Mouse (Mus musculus) lung, postnatal 4 days (tissue): ENCODE data around the gene Cd164.

ENCODE experiments used
- DNase-seq, 2 experiments: peaks; one replicate each; pipeline ENCODE4 v3.0.0; 2021

Gene Cd164

GRCm38 (mm10) chr10:41504996-41505395, 14.2 kb upstream of the Cd164 start:
- no peak for DNase-seq

GRCm38 (mm10) chr10:41505446-41505845, 13.8 kb upstream of the Cd164 start:
- DNase-seq: peak; percentile 56 to 76

- peak in 1 of 2 experiments; percentile 50 for DNase-seq
Measured at GRCm38 (mm10) chr10:41509160-41509559, 10.1 kb upstream of the Cd164 start.

- no peak for DNase-seq
Measured at GRCm38 (mm10) chr10:41514301-41514700, 4.9 kb upstream of the Cd164 start.

- DNase-seq: no peak
Measured at GRCm38 (mm10) chr10:41514921-41515320, 4.3 kb upstream of the Cd164 start.

- peak; percentile 79 to 83 for DNase-seq
Measured at GRCm38 (mm10) chr10:41518508-41518980, 670 bp upstream of the Cd164 start.

GRCm38 (mm10) chr10:41519640-41520409, 611 bp downstream of the Cd164 start:
- peak; percentile 71 to 76 for DNase-seq

GRCm38 (mm10) chr10:41520410-41520673, 1.1 kb downstream of the Cd164 start:
- DNase-seq: no peak

- no peak for DNase-seq
Measured at GRCm38 (mm10) chr10:41523386-41523785, 4.2 kb downstream of the Cd164 start.

GRCm38 (mm10) chr10:41525696-41526095, 6.5 kb downstream of the Cd164 start:
- no peak for DNase-seq

GRCm38 (mm10) chr10:41529972-41530371, 10.8 kb downstream of the Cd164 start:
- no peak for DNase-seq

GRCm38 (mm10) chr10:41535991-41536390, 16.8 kb downstream of the Cd164 start:
- DNase-seq: no peak

- DNase-seq: no peak
Measured at GRCm38 (mm10) chr10:41536714-41537113, 17.5 kb downstream of the Cd164 start.

GRCm38 (mm10) chr10:41537226-41537982, 18.2 kb downstream of the Cd164 start:
- DNase-seq: no peak

GRCm38 (mm10) chr10:41537983-41538330, 18.7 kb downstream of the Cd164 start:
- DNase-seq: no peak

GRCm38 (mm10) chr10:41538986-41539385, 19.8 kb downstream of the Cd164 start:
- no peak for DNase-seq

- no peak for DNase-seq
Measured at GRCm38 (mm10) chr10:41542057-41542456, 22.8 kb downstream of the Cd164 start.

- DNase-seq: no peak
Measured at GRCm38 (mm10) chr10:41543439-41543838, 24.2 kb downstream of the Cd164 start.

- DNase-seq: no peak
Measured at GRCm38 (mm10) chr10:41543844-41544243, 24.6 kb downstream of the Cd164 start.

- peak in 1 of 2 experiments; percentile 31 for DNase-seq
Measured at GRCm38 (mm10) chr10:41544481-41545190, 25.4 kb downstream of the Cd164 start.

GRCm38 (mm10) chr10:41545224-41545755, 26.1 kb downstream of the Cd164 start:
- no peak for DNase-seq

GRCm38 (mm10) chr10:41546396-41547165, 27.4 kb downstream of the Cd164 start:
- DNase-seq: no peak

GRCm38 (mm10) chr10:41550711-41551110, 31.5 kb downstream of the Cd164 start:
- no peak for DNase-seq
